8 mouse cellular contexts compared by ENCODE assay signal in genomic region chr11:76789252-76789651, GRCm38 (mm10).
DNase-seq lines count a peak whose midpoint lies in the region; ATAC-seq lines count a peak whose summit lies in the region.

No protein-coding gene starts in this region.

- peak; percentile 35 for DNase-seq in cerebellum, adult 11 months
- peak; percentile 28 for DNase-seq in ovary, postnatal 14 days (ENCODE audit: low spot score)
- no peak for DNase-seq in ovary, postnatal 36 days (ENCODE audit: low spot score)
- peak; percentile 6 for DNase-seq in brain, embryonic 18.5 days (ENCODE audit: low read depth, low spot score)
- peak; percentile 30 for DNase-seq in fibroblast of lung, adult 2 months (ENCODE audit: low read depth)
- DNase-seq in layer of hippocampus, adult 9-11 months = peak; percentile 25
- DNase-seq in naive thymus-derived CD4-positive, alpha-beta T cell, adult 2 months (ENCODE audit: low read depth) = peak; percentile 67

- ATAC-seq in cerebellum, adult (ENCODE audit: insufficient number of reproducible peaks, low FRiP score, low TSS enrichment) = no peak
